Mouse (Mus musculus) spleen, adult 18-20 months (tissue): ENCODE data around the gene Slc25a17.

Source experiments
- DNase-seq, 2 experiments: peaks; one replicate each; pipeline ENCODE4 v3.0.0; 2022; ENCODE audit warnings: mixed read lengths in 2 of 2

Slc25a17 gene

DNA sequence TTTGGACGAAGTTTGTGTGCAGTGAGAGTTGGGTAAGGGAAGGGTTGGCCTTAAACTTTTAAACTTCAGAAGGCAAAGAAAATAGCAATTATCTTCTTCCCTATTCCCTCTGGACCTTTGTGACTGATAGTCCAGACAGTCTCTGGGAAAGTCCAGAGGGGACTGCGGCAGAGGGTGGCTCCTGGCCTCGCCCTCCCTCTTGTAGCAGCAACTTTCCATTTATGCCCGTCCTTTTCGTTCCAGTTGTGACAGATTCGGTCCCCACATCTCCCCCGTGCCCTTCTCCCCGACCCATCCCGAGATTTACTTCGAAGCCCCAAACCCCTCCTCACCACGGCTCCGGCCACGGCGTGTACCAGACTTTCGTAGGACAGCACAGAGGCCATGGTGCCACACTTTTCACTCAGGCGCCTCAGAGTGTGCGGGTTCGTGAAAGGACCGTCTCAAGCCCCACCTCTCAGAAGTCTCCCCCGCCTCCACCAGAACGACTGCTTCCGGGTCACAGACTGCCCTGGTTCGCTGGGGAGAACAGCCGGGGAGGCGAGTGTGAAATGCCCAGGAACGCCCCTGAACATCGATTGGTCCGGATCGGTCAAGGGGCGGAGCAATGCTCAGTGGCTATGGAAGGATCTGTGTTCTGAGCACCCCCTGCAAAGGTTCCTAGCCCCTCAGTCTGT is at the start of gene Slc25a17:
Gene Slc25a17, minus strand, starts transcription at position 468 of the 677 bp plus-strand sequence.
- DNase-seq: peak; percentile 86 to 88

DNA sequence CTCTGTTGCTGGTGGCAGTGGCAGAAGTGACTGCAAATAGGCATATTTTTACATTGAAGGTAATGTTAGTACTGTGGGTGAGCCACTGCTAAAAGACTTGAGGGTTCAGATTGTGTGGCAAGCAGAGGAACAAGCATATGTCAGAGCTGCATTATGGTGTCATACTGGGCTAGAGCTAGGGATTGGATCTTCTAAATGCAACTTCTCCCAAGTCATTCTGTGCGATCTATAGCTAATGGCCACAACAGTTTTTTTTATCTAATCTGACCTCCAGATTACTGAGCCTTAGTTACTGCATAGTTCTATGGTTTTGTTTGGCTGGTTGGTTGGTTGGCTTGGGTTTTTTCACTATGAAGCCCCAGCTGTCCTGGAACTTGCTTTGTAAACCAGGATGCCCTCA is 47.6 kb upstream of the Slc25a17 start, which contains the start of gene Dnajb7:
Gene Dnajb7, minus strand, starts transcription at position 101 of the 400 bp plus-strand sequence.
- DNase-seq: no peak

DNA sequence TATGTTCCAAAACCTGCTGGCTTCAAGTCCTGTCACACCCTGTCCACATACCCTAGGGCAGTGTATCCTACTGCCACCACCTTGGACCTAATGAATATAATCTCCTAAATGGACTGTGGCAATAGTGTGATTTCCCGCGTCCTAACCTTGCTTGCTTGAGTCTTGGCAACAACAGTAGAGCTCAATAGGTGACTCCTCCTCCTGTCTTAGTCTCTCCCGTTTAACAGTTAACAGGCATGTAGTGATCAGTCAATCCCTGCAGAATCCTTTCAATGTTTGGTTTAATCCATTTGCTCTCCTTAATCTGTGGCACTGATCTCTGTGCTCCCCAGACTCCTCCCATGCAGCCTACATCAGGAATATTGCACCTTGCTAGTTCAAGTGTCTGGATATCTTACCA is 44.4 kb upstream of the Slc25a17 start:
- DNase-seq: no peak

DNA sequence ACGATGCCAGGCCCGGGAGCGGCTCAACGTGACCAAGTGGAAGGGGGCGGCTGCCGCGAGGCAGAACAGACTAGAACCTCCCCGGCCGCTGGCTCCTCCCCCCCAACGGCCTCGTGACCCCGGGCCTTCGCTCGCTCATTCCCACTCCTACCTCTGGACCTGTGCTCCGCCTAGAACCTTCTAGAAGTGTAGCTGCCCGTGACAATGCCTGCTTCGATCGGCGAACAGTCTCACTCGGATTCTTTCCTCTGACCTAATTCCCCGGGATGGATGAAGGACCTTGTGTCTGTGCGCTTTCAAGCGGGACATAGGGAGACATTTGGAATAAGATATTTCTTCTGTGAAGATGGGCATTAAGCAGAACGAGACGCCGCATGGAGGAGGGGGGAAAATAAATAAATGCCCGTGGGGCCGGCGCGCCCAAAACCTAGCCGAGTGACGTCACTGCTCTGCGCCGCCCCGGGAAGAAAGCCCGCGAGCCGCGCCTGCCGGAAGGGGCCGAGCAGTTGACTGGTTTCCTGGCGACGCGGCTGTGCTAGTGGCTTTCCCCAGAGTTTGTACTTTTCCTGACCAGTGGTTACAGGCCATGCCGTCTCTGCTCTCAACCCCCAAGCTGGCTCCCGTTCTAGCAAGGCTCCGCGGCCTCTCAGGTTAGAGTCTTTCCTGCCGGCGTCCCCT is 39.2 kb upstream of the Slc25a17 start, which contains the start of the genes St13 and Xpnpep3:
Gene St13, minus strand, starts transcription at position 440 of the 678 bp plus-strand sequence.
Gene Xpnpep3, plus strand, starts transcription at position 501 of the 678 bp plus-strand sequence.
- DNase-seq: peak; percentile 95 to 97

DNA sequence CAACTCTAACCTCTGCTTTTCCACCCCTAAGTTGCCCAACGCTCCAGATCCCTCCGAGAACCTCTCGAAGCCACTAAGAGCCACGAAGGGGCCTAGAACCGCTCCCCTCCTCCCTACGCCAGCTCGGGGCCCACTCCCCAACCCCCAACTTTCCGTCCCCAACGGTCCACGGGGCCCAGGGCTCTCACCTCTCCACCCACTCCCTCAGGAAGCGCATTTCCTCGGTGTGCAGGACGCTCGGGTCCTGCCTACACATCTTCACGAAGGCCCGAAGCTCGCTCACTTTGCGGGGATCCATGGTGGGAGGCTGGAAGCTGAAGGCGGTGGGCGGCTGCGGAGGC is 38.7 kb upstream of the Slc25a17 start:
- no peak for DNase-seq

DNA sequence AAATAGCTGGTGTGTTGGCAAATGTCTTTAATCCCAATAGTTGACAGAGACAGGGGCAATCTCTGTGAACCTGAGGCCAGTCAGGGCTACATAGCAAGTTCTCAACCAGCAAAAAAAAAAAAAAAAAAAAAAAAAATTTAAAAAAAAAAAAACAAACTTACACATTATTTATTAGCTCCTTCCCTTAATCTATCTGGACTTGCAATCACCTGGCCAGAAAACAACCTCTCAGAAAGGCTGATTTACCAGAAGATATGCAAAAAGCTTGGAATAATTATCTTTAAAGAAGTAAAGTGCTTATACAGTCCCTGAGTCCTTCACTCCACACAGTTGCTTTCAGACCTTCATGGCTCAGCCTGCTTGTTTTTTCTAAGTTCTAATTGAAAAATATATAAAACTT is 37.6 kb upstream of the Slc25a17 start:
- no peak for DNase-seq

DNA sequence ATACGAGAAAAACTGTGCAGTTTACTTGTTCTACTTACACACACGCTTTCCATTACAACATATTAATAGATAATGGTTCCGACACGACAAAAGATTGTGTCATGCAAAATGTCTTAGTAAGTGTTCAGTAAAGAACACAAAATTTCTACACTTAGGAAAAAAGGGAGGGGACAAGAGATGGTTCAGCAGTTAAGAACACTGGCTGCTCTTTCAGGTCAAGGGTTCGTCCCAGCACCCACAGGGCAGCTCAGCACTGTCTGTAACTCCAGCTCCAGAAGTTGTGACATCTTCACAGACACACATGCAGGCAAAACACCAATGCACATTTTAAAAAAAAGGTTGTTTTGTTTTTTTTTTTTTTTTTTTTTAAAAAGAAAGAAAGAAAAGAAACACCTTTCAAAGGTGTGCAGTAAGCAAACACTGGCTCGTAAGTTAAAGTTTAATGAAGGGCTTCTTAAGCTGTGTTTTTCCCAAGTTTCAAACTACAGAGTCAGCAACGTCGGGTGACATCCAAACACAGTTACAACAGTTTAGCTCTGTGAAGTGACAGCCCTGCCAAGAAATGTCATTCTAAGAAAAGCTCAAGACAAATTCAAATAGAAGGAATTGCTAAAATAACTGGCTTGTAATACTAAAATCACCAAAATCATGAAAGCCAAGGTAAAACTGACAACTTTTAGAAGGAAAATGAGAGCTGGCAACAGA is 33.8 kb upstream of the Slc25a17 start:
- no peak for DNase-seq

DNA sequence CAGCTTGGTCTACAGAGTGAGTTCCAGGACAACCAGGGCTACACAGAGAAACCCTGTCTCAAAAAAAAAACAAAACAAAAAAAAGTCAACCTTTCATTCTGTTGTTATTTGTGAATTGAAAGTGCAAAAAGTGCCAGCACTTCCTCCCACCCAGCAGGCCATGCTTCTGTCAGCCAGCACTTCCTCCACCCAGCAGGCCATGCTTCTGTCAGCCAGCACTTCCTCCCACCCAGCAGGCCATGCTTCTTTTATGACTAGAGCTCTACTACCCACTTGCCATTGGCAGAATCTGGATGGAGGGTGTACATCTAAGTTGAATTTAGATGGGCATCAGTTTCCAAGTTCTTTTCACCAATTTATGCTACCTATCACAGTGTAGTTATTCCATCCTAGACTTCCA is 32.4 kb upstream of the Slc25a17 start:
- DNase-seq: peak; percentile 9 to 42

DNA sequence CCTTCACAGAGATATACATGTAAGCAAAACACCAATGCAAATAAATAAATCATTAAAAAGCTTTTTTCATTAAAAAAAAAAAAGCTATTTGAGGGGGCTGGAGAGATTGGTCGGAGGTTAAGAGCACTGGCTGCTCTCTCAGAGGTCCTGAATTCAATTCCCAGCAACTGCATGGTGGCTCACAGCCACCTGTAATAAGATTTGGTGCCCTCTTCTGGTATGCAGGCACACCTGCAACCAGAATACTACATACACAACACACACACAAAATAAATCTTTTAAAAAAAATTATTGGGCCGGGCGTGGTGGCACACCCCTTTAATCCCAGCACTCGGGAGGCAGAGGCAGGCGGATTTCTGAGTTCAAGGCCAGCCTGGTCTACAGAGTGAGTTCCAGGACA is 25.7 kb upstream of the Slc25a17 start:
- no peak for DNase-seq

DNA sequence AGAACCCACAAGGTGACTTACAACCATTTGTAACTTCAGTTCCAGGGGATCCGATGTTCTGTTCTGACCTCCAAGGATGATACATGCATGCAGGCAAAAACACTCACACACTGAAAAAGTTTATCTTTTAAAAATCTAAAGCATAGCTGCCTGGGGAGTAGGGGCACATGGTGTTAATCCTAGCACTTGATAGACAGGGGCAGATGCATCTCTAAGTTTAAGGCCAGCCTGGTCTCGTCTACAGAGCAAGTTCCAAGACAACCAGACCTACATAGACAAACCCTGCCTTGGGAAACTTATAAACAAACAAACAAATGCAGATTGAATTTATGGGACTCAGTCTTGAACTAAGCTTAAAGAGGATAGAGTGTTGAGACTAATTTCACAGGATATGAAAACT is 18.2 kb upstream of the Slc25a17 start:
- DNase-seq: no peak

DNA sequence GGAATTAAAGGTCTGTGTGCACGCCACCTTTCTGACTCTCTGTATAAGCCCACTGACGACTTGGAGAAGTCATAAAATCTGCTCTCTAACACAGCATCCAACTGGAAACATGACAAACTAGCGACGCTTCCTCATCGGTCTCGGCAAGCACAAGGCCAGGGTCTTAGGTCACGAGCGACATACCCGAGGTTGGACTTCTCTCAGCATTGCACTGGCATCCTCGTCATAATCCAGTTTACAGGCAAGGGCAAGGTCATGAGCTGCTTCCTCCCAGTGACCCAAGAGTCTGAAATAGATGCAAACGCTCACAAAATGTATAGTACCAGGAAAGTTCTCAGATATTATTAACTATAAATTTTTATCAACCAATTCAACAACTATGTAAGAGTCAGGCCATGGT is 14.0 kb upstream of the Slc25a17 start:
- no peak for DNase-seq

DNA sequence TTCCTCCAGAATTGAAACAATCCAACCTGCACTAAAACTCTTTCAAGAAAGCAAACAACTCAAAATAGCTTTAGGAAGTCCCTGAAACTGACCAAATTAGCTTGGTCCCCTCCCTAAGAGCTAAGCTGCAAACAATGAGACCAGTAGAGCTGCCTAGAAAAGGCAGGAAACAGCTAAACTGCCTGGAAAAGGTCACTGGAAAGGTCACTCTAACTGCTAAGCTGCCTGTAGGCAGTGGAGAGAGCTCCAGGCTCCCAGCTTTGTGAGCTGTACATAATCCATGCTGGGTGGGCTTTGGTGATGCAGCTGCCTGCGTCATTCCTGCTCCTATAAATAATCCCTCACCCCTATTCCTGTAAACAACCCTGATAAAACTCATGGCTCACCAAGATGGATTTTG is 9.7 kb upstream of the Slc25a17 start:
- no peak for DNase-seq

DNA sequence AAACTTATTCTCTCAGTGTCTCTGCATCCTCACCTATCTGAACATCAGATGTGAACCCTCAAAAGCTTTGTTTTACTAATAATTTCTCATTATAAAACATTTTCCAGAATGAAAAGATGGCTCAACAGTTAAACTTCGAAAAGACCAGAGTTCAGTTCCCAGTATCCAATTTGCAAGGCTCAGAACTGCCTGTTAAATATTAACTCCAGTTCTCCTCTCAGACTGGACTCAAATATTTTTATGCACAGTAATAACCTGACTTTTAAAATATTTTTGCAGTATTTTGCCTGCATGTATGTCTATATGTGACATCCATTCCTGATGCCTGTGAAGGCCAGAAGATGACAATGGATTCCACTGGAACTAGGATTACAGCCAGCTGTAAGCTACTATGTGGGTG is 8.0 kb upstream of the Slc25a17 start:
- no peak for DNase-seq

DNA sequence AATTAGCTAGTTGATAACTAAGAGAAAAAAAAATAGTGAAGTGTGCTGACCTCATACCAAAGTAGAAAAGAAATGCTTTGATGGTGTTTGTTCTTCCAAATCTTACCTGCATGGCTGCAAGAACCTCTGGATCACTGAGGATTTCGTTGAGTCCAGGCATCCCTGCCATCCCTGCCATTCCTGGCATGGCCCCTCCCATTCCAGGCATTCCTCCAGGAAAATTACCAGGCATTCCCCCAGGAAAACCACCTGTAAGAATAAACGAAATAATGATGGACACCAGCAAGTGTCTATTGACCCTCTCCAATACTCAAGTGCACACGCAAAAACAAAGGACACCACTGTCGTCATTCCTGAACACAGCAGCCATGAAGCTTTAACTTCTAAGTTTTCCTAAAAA is 5.6 kb upstream of the Slc25a17 start:
- DNase-seq: no peak

DNA sequence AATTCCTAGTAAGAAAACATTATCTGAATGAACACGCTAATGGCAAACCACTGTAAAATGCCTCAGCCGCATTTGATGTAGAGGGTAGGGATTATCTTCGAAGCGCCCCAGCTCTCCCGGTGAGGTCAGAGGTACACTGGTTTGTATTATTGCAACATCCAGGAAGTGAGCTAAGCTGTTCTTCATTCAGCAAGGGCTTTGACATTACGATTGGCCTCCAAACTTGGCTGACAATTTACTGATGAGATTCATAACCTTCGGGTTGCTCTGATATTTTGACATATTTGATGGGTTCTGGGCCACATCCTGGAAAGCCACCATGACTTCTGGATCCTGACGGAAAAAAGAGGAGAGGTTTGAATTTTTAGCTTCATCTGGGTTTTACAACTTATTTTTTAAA is 4.6 kb upstream of the Slc25a17 start:
- DNase-seq: no peak

DNA sequence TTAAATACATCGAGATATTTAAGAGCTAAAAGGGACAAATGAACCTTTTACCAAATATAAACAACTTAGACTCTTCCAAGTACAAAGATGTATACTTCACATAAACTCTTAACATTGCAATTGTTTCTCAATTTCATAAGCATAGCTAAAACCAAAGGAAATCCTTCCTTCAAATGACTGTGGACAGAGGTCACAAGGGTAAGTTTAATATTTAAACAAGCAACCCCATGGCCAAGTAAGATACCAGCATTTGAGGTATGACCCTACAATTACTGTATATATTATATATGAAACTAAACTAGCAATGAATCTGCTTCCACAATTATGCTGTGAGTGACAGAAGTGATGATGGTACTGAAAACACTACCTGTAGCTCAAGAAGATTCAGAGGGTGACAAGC is 3.7 kb upstream of the Slc25a17 start:
- no peak for DNase-seq

DNA sequence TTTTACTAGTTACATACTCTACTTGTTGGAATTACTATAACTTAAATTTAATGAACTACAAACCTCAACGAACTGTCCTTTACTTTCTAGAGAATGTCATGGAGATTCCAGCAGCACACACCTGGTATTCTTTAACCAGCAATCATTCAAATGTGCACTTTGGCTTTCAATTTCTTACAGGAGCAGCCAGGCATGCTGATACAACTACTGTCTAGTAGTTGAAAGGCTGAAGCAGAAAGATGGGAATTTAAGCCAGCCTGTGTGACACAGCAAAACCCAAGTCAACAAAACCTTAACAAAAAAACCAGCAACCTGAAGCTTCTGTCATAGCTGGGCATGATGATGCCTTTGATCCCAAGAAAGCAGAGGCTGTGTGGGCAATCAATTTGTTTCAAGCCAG is 1.9 kb upstream of the Slc25a17 start:
- DNase-seq: no peak

DNA sequence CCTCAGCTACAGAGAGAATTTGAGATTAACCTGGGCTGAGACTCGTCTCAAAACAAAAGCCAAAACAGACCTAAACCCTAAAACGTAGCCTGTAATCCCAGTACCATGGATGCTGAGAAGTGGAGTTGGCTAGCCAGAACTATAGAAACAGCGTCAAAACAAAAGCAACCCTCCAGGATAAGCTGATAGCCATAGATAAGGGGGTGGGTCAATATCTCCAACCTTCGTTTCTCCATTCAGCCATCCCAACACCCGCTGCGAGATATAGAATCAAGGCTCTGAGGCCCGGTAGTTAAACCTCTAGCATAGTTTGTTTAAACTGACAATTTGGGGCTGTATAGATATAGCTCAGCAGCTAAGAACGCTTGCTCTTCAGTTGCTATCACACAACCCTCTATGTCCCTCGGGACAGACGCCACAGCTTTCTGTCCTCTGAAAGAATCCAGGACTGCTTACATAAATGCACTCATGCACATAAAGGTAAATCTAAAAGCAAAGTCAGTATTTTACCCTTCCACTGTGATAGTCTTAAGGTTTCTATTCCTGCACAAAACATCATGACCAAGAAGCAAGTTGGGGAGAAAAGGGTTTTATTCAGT is 904 bp upstream of the Slc25a17 start:
- no peak for DNase-seq

DNA sequence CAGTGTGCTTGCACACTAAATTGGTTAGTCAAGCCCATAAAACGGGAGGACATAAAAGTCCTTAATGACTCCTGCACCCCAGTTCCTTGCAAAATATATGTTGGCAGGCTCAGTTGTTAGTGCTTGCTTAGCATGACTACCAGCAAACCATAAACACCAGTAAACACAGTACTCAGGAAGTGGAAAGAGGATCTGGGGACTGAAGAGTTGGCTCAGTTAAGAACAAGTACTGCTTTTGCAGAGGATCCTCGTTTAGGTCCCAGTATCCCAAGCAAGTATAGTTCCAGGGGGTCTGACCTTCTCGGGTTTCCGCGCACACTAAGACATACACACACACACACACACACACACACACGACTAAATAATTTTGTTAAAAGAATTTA is 401 bp upstream of the Slc25a17 start:
- no peak for DNase-seq

DNA sequence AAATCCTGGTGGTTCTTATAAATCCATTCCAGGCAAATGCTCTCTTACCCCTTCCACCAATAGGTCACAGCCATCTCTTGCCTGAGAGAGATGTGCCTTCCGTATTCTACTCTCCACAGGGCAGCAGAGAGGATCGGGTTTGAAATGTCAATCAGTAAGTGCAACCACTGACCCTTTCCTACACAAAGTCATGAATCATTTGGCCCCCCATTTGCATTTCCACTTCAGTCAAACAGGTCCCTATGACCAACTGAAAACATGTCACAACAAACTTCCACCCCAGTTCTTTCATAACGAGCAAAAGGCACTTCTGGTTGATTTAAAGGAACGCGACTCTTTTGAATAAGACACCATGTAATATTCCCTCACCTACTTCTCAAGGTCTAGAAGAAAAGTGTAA is 1.2 kb downstream of the Slc25a17 start:
- DNase-seq: no peak

DNA sequence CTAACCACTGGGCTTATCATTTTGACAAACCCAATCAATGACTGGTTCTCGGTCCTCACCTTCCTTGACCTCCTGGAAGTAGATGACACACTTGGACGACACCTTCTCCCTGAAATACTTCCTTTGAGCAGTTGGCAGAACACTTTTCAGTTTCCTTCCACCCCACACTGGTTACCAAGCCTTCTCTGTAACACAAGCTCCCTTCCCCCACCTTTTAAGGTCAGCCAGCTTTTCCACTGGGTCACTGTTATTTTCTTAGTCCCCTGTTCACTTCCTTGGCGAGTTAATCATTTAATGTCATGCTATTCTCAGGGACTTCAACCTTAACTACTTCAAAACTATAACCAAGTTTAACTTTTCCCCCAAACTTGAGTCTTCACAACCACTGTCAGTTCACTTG is 1.7 kb downstream of the Slc25a17 start:
- DNase-seq: no peak

DNA sequence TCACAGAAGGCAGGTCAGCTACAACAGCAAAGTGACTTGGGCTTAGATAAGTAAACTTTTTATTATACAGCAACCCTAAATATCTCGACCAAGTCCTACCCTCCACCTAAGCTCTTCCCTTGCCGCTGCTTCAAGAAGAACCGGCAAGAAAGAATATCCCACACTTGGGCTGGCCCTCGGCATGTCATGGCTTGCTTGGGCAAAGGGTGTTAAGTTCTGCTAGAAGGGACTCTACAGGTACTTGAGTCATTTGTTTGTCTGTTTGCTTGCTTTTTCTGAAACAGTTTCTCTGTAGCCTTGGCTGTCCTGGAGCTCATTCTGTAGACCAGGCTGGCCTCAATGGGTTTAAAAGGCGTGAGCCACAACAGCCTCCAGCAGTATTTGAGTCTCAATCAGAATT is 3.7 kb downstream of the Slc25a17 start:
- DNase-seq: no peak

DNA sequence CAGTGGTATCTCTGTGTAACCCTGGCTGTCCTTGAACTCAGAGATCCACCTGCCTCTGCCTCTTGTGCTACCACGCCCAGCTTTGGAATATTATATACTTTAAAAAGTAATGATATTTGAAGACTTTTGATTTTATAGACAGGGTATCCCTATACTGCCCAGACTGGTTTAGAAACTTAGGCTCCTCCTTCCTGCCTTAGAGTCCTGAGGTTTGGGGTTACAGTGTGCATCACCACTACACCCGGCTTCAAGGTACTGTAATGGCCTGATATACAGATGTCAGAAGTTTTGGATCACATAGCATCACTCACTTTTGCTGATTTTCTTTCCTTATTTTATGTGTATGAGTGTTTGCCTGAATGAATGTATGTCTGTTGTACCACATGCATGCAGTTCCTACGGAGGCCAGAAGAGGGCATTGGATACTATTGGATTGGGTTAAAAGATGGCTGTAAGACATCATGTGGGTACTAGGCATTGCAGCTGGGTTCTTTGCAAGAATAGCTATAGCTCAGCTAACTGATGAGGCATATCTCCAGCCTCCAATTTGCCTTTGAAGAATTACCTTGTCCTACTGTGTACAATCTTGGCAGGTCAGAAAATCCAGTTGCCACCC is 5.4 kb downstream of the Slc25a17 start:
- DNase-seq: peak in 1 of 2 experiments; percentile 54
